Mouse (Mus musculus) CD4-positive helper T cell, adult 2 months (primary cell): ENCODE results near the gene Gclm.
A peak's percentile ranks its signal among the peaks of the same experiment; 100 is the strongest.

ENCODE experiments used
- DNase-seq: peaks from one replicate; pipeline ENCODE4 v3.0.0-alpha.2; 2012; ENCODE audit warnings: low read depth, missing footprints, low spot score

Gclm gene

GRCm38 (mm10) chr3:122292300-122293222 is 47.2 kb downstream of the Gclm start:
- DNase-seq: peak; percentile 92

- no peak for DNase-seq
Observed at GRCm38 (mm10) chr3:122293223-122293953, 48.0 kb downstream of the Gclm start.

- DNase-seq: peak; percentile 93
Observed at GRCm38 (mm10) chr3:122293954-122294850, 48.8 kb downstream of the Gclm start, which contains the start of gene Bcar3. Bcar3 (plus strand) TSS chr3:122294136.

GRCm38 (mm10) chr3:122295511-122295910 is 50.2 kb downstream of the Gclm start:
- peak; percentile 64 for DNase-seq

GRCm38 (mm10) chr3:122296979-122297378 is 51.6 kb downstream of the Gclm start:
- DNase-seq: no peak

- DNase-seq: no peak
Observed at GRCm38 (mm10) chr3:122300983-122301919, 55.9 kb downstream of the Gclm start.

DNA sequence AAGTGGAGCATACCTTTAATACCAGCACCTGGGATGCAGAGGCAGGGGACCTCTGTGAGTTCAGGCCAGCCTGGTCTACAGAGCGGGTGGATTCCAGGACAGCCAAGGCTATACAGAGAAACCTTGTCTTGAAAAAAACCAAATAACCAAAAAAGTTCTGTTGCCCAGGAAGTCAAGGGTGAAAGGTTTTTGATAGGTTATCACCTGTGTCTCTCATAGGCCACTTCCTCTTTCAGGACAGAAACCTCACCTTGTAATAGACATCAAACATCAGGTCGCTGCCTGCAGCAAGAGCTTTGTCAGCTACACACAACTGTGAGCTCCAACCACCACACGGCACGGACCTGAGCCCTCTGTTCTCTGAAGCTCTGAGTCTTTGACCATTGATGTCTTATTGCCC is 59.2 kb downstream of the Gclm start:
- no peak for DNase-seq

GRCm38 (mm10) chr3:122307894-122308671 is 62.7 kb downstream of the Gclm start:
- DNase-seq: peak; percentile 32

DNA sequence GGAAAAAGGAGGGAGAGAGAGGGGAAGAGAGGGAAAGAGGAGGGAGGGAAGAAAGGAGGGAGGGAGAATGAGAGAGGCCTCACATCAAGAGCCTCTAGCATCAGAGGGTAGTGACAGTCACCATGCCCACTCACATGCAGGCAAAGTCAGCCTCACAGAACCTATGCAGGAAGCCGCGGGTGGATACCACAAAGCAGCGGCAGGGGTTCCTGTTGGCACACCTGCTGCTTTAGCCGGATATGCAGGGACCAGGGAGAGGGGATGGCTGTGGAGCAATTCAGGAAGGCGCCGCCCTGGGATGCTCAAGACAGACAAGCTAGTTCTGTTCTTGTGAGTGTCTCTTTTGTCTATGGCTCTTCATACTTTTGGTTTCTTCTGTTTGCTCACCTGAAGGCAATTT is 63.6 kb downstream of the Gclm start:
- DNase-seq: peak; percentile 26

- DNase-seq: peak; percentile 58
Observed at GRCm38 (mm10) chr3:122312078-122312477, 66.7 kb downstream of the Gclm start.

- DNase-seq: no peak
Observed at GRCm38 (mm10) chr3:122312936-122313629, 67.7 kb downstream of the Gclm start.

DNA sequence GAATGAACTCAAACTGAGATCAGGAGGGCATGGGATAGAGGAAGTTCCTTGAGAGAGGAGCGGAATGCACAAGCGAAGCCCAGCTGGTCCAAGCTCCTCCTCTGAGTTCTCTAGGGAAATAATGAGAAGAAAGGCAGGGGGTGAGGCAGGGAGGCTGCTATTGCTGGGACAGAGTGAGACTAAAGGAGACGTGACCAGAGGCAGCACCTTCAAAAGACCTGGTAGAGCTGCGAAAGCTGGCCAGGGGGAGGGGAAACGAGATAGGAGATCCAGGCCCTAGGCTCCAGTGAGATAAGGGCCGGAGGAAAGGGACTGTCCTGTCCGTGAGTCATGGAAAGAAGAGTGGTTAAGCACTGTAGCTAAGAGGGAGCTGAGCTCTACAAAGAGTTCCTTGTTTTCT is 68.6 kb downstream of the Gclm start:
- no peak for DNase-seq

DNA sequence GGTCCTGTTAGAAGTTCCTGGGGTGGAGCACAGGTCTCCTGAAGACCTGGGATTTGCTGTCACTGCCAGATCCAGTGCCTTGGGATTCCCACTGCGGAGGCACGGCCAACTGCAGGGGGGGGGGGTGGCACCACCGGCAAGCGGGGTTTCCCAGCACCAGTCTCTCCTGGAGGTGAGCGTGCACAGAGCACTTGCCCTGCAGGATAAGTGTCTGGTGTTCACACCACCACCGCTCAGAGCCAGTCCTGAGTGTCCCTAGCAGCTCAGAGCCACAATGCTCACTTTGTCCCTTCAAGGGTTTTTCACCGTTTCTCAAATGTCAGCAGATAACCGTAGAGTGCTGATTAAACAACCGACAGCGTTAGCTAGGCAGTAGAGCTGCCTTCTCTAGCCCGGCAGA is 71.3 kb downstream of the Gclm start:
- DNase-seq: no peak

GRCm38 (mm10) chr3:122317339-122317738 is 72.0 kb downstream of the Gclm start:
- no peak for DNase-seq
